Mouse (Mus musculus): ENCODE results near the gene Mal. TPM values are rescaled to one million over a fixed set of nuclear protein-coding genes. Genes with fewer than 3 reads are reported as not detected.
A peak's percentile ranks its signal among the peaks of the same experiment; 100 is the strongest.

The Mal gene
- total and polyA plus RNA-seq, 2 experiments = 0.05 to 0.65 TPM

- Histone ChIP-seq H3K27ac (replicated peaks; ENCODE audit: insufficient read depth, low read depth, low read length) (no peak overlapping the region), H3K4me1 (ENCODE audit: control insufficient read depth, insufficient read depth, low read length) (no peaks in the 10 kb centered on the region), H3K4me3 (ENCODE audit: insufficient read depth, low read depth, low read length) (no peak overlapping the region), H3K27me3 (ENCODE audit: control insufficient read depth, insufficient read depth, low read length) (no peaks in the 10 kb centered on the region), H3K9ac (ENCODE audit: low read depth, low read length) (no peak overlapping the region), H3K79me2 (ENCODE audit: control insufficient read depth, insufficient read depth, low read length) (no peaks in the 10 kb centered on the region), H3K36me3 (ENCODE audit: control insufficient read depth, insufficient read depth, low read length) (no peaks in the 10 kb centered on the region)
- no peak for DNase-seq (ENCODE audit: extremely low read depth, low read depth, low spot score)
- TF ChIP-seq CTCF (IDR thresholded peaks at IDR 0.05; ENCODE audit: low read depth, low read length) = no peak
- TF ChIP-seq POLR2A (IDR thresholded peaks at IDR 0.05; ENCODE audit: extremely low read depth, insufficient read depth, low read length) = no peak
Measured at GRCm38 (mm10) chr2:127667015-127667414, 10.5 kb upstream of the Mal start.

- Histone ChIP-seq H3K27me3 (ENCODE audit: control insufficient read depth, insufficient read depth, low read length) (no peaks in the 10 kb centered on the region), H3K4me3 (ENCODE audit: insufficient read depth, low read depth, low read length) (no peak overlapping the region), H3K27ac (replicated peaks; ENCODE audit: insufficient read depth, low read depth, low read length) (no peak overlapping the region), H3K4me1 (ENCODE audit: control insufficient read depth, insufficient read depth, low read length) (no peaks in the 10 kb centered on the region), H3K79me2 (ENCODE audit: control insufficient read depth, insufficient read depth, low read length) (no peaks in the 10 kb centered on the region), H3K9ac (ENCODE audit: low read depth, low read length) (no peak overlapping the region), H3K36me3 (ENCODE audit: control insufficient read depth, insufficient read depth, low read length) (no peaks in the 10 kb centered on the region)
- TF ChIP-seq CTCF (IDR thresholded peaks at IDR 0.05; ENCODE audit: low read depth, low read length) (no peak), POLR2A (IDR thresholded peaks at IDR 0.05; ENCODE audit: extremely low read depth, insufficient read depth, low read length) (no peak)
- no peak for DNase-seq (ENCODE audit: extremely low read depth, low read depth, low spot score)
- WGBS = 34% methylated on average over 2 of the region's 2 CpGs
Measured at GRCm38 (mm10) chr2:127662708-127663107, 6.2 kb upstream of the Mal start.

GRCm38 (mm10) chr2:127655419-127655818, 1.1 kb downstream of the Mal start:
- Histone ChIP-seq H3K4me3 (ENCODE audit: insufficient read depth, low read depth, low read length) (0 out of 2 replicates have a peak overlapping the region, but pooled peaks have one; percentile 5), H3K36me3 (ENCODE audit: control insufficient read depth, insufficient read depth, low read length) (no peaks in the 10 kb centered on the region), H3K27ac (replicated peaks; ENCODE audit: insufficient read depth, low read depth, low read length) (no peak overlapping the region), H3K9ac (ENCODE audit: low read depth, low read length) (no peak overlapping the region), H3K4me1 (ENCODE audit: control insufficient read depth, insufficient read depth, low read length) (peaks cover 6% of the 10 kb centered on the region), H3K79me2 (ENCODE audit: control insufficient read depth, insufficient read depth, low read length) (no peaks in the 10 kb centered on the region), H3K27me3 (ENCODE audit: control insufficient read depth, insufficient read depth, low read length) (peaks cover 12% of the 10 kb centered on the region)
- 8% methylated on average over 9 of the region's 9 CpGs for WGBS
- DNase-seq (ENCODE audit: extremely low read depth, low read depth, low spot score) = no peak
- TF ChIP-seq CTCF (IDR thresholded peaks at IDR 0.05; ENCODE audit: low read depth, low read length) = no peak
- TF ChIP-seq POLR2A (IDR thresholded peaks at IDR 0.05; ENCODE audit: extremely low read depth, insufficient read depth, low read length) = no peak

GRCm38 (mm10) chr2:127654786-127655185, 1.7 kb downstream of the Mal start:
- no peaks in the 10 kb centered on the region for H3K79me2 ChIP-seq (ENCODE audit: control insufficient read depth, insufficient read depth, low read length)
- no peak overlapping the region for H3K4me3 ChIP-seq (ENCODE audit: insufficient read depth, low read depth, low read length)
- peaks cover 6% of the 10 kb centered on the region for H3K4me1 ChIP-seq (ENCODE audit: control insufficient read depth, insufficient read depth, low read length)
- DNase-seq (ENCODE audit: extremely low read depth, low read depth, low spot score) = no peak
- 65% methylated on average over 3 of the region's 3 CpGs for WGBS
- H3K27me3 ChIP-seq (ENCODE audit: control insufficient read depth, insufficient read depth, low read length) = peaks cover 12% of the 10 kb centered on the region
- TF ChIP-seq POLR2A (IDR thresholded peaks at IDR 0.05; ENCODE audit: extremely low read depth, insufficient read depth, low read length) (no peak), CTCF (IDR thresholded peaks at IDR 0.05; ENCODE audit: low read depth, low read length) (no peak)
- H3K27ac ChIP-seq (replicated peaks; ENCODE audit: insufficient read depth, low read depth, low read length) = no peak overlapping the region
- no peaks in the 10 kb centered on the region for H3K36me3 ChIP-seq (ENCODE audit: control insufficient read depth, insufficient read depth, low read length)
- H3K9ac ChIP-seq (ENCODE audit: low read depth, low read length) = no peak overlapping the region

GRCm38 (mm10) chr2:127652805-127653204, 3.7 kb downstream of the Mal start:
- peaks cover 12% of the 10 kb centered on the region for H3K27me3 ChIP-seq (ENCODE audit: control insufficient read depth, insufficient read depth, low read length)
- no peak overlapping the region for H3K9ac ChIP-seq (ENCODE audit: low read depth, low read length)
- DNase-seq (ENCODE audit: extremely low read depth, low read depth, low spot score) = no peak
- no peak overlapping the region for H3K4me3 ChIP-seq (ENCODE audit: insufficient read depth, low read depth, low read length)
- peaks cover 6% of the 10 kb centered on the region for H3K4me1 ChIP-seq (ENCODE audit: control insufficient read depth, insufficient read depth, low read length)
- WGBS = 81% methylated on average over 2 of the region's 2 CpGs
- H3K27ac ChIP-seq (replicated peaks; ENCODE audit: insufficient read depth, low read depth, low read length) = no peak overlapping the region
- H3K36me3 ChIP-seq (ENCODE audit: control insufficient read depth, insufficient read depth, low read length) = no peaks in the 10 kb centered on the region
- no peak for TF ChIP-seq POLR2A (IDR thresholded peaks at IDR 0.05; ENCODE audit: extremely low read depth, insufficient read depth, low read length)
- TF ChIP-seq CTCF (IDR thresholded peaks at IDR 0.05; ENCODE audit: low read depth, low read length) = no peak
- no peaks in the 10 kb centered on the region for H3K79me2 ChIP-seq (ENCODE audit: control insufficient read depth, insufficient read depth, low read length)

GRCm38 (mm10) chr2:127652335-127652734, 4.2 kb downstream of the Mal start:
- no peaks in the 10 kb centered on the region for H3K36me3 ChIP-seq (ENCODE audit: control insufficient read depth, insufficient read depth, low read length)
- TF ChIP-seq CTCF (IDR thresholded peaks at IDR 0.05; ENCODE audit: low read depth, low read length) = no peak
- no peak for TF ChIP-seq POLR2A (IDR thresholded peaks at IDR 0.05; ENCODE audit: extremely low read depth, insufficient read depth, low read length)
- H3K4me3 ChIP-seq (ENCODE audit: insufficient read depth, low read depth, low read length) = no peak overlapping the region
- H3K9ac ChIP-seq (ENCODE audit: low read depth, low read length) = no peak overlapping the region
- no peak for DNase-seq (ENCODE audit: extremely low read depth, low read depth, low spot score)
- no peaks in the 10 kb centered on the region for H3K79me2 ChIP-seq (ENCODE audit: control insufficient read depth, insufficient read depth, low read length)
- H3K27ac ChIP-seq (replicated peaks; ENCODE audit: insufficient read depth, low read depth, low read length) = no peak overlapping the region
- peaks cover 6% of the 10 kb centered on the region for H3K4me1 ChIP-seq (ENCODE audit: control insufficient read depth, insufficient read depth, low read length)
- H3K27me3 ChIP-seq (ENCODE audit: control insufficient read depth, insufficient read depth, low read length) = peaks cover 12% of the 10 kb centered on the region
